In genomic region chr4:119467720-119468380, GRCm38 (mm10) we compare ENCODE assay signal across 10 mouse cellular contexts. TPM values are rescaled to one million over a fixed set of nuclear protein-coding genes. Genes with fewer than 3 reads are reported as not detected.
A peak's percentile ranks its signal among the peaks of the same experiment; 100 is the strongest.
DNase-seq lines count a peak whose midpoint lies in the region; ATAC-seq lines count a peak whose summit lies in the region.
"Had no signal": no experiment of that assay in that cellular context is flagged by ENCODE, and none has a peak within 500 bp of the region (broad histone marks: within the 10 kb centered on the region; RNA-seq: fewer than 3 reads in every experiment).

No protein-coding gene starts in this region.

- H3K9ac ChIP-seq in forebrain, embryonic 16.5 days (replicated peaks; ENCODE audit: low read depth, low read length) = no peak overlapping the region
- H3K9ac ChIP-seq: liver, embryonic 13.5 days had no signal

- H3K27me3 ChIP-seq in forebrain, embryonic 16.5 days (replicated peaks; ENCODE audit: control insufficient read depth, insufficient read depth, low read length) = no peaks in the 10 kb centered on the region
- no peaks in the 10 kb centered on the region for H3K27me3 ChIP-seq in forebrain, embryonic 10.5 days (ENCODE audit: poor library complexity, severe bottlenecking)
- H3K27me3 ChIP-seq: liver, embryonic 13.5 days had no signal

- no peak overlapping the region for H3K4me3 ChIP-seq in forebrain, embryonic 16.5 days (replicated peaks; ENCODE audit: low read length)
- no peak overlapping the region for H3K4me3 ChIP-seq in forebrain, embryonic 10.5 days
- H3K4me3 ChIP-seq: liver, embryonic 13.5 days had no signal

- H3K4me1 ChIP-seq in forebrain, embryonic 16.5 days (replicated peaks; ENCODE audit: control insufficient read depth, insufficient read depth, low read length) = peaks cover 22% of the 10 kb centered on the region
- no peaks in the 10 kb centered on the region for H3K4me1 ChIP-seq in forebrain, embryonic 10.5 days
- H3K4me1 ChIP-seq: liver, embryonic 13.5 days had no signal

- ATAC-seq in forebrain, embryonic 16.5 days = peak; percentile 23; the same call in 1 of the 2 replicates
- ATAC-seq in hematopoietic stem cell, adult 5-6 weeks (replicated peaks in 1 of 2; ENCODE audit: insufficient read depth in 1 of 2, low FRiP score in 2 of 2, low TSS enrichment in 1 of 2, low read depth in 1 of 2, poor library complexity in 2 of 2, severe bottlenecking in 2 of 2) = peak; percentile 18 to 42; a peak in 3 of 4 replicates

- 78% methylated on average over 16 of the region's 16 CpGs for WGBS in forebrain, embryonic 16.5 days
- 93% methylated on average over 16 of the region's 16 CpGs for WGBS in forebrain, embryonic 10.5 days

- no peaks in the 10 kb centered on the region for H3K9me3 ChIP-seq in forebrain, embryonic 16.5 days (ENCODE audit: control insufficient read depth, low read length)
- H3K9me3 ChIP-seq in forebrain, embryonic 10.5 days = no peaks in the 10 kb centered on the region
- H3K9me3 ChIP-seq: liver, embryonic 13.5 days had no signal

- no peak for DNase-seq in forebrain, embryonic 10.5 days (ENCODE audit: extremely low spot score, low spot score)
- DNase-seq in right cerebral cortex, postnatal 4 days = peak; percentile 51
- no peak for DNase-seq in right cerebral cortex, adult 2 months (ENCODE audit: low spot score in 2 of 2)
- no peak for DNase-seq in B cell, adult 2 months
- no peak for DNase-seq in urinary bladder, postnatal 25 days (ENCODE audit: low spot score)
- DNase-seq in embryo, embryonic 10 days (ENCODE audit: low spot score) = no peak
- DNase-seq: liver, embryonic 13.5 days; thymus, adult 2 months had no signal

- no peak overlapping the region for H3K4me2 ChIP-seq in forebrain, embryonic 16.5 days (ENCODE audit: low read length)
- H3K4me2 ChIP-seq: liver, embryonic 13.5 days had no signal

- peak overlapping the region; percentile 24 for H3K27ac ChIP-seq in forebrain, embryonic 16.5 days (ENCODE audit: low read length)
- no peak overlapping the region for H3K27ac ChIP-seq in forebrain, embryonic 10.5 days
- H3K27ac ChIP-seq: liver, embryonic 13.5 days had no signal

- H3K36me3 ChIP-seq in forebrain, embryonic 16.5 days (ENCODE audit: control insufficient read depth, insufficient read depth) = no peaks in the 10 kb centered on the region
- H3K36me3 ChIP-seq in forebrain, embryonic 10.5 days (replicated peaks) = no peaks in the 10 kb centered on the region
- H3K36me3 ChIP-seq: liver, embryonic 13.5 days had no signal

RNA-seq across cellular contexts. Expression of gene Rimkla, which starts 24.6 kb away (rescaled TPM):
- 22.9 and 23.3 TPM in 2 replicates for polyA plus RNA-seq in forebrain, embryonic 16.5 days (2015; fragmentation: Nextera tagmentation; extraction: Ambion mirVana)
- polyA plus RNA-seq in forebrain, embryonic 10.5 days (2016; fragmentation: Nextera tagmentation; extraction: Ambion mirVana) = 3.1 and 3.2 TPM in 2 replicates
- not detected in 2 replicates for total RNA-seq in hematopoietic stem cell, adult 5-6 weeks (2017)

RNA-seq across cellular contexts. Expression of gene Zmynd12, which starts 45.2 kb away (rescaled TPM):
- 0.14 and 0.29 TPM in 2 replicates for polyA plus RNA-seq in forebrain, embryonic 16.5 days (2015; fragmentation: Nextera tagmentation; extraction: Ambion mirVana)
- 0.25 and 0.31 TPM in 2 replicates for polyA plus RNA-seq in forebrain, embryonic 10.5 days (2016; fragmentation: Nextera tagmentation; extraction: Ambion mirVana)
- 0.35 and 1.4 TPM in 2 replicates for total RNA-seq in hematopoietic stem cell, adult 5-6 weeks (2017)

RNA-seq across cellular contexts. Expression of gene Ppcs, which starts 45.6 kb away (rescaled TPM):
- 16.2 and 16.4 TPM in 2 replicates for polyA plus RNA-seq in forebrain, embryonic 16.5 days (2015; fragmentation: Nextera tagmentation; extraction: Ambion mirVana)
- polyA plus RNA-seq in forebrain, embryonic 10.5 days (2016; fragmentation: Nextera tagmentation; extraction: Ambion mirVana) = 30.2 and 31.4 TPM in 2 replicates
- total RNA-seq in hematopoietic stem cell, adult 5-6 weeks (2017) = 11.7 and 11.9 TPM in 2 replicates

RNA-seq across cellular contexts. Expression of gene Ccdc30, which starts 52.5 kb away (rescaled TPM):
- 11.4 and 15.5 TPM in 2 replicates for polyA plus RNA-seq in forebrain, embryonic 16.5 days (2015; fragmentation: Nextera tagmentation; extraction: Ambion mirVana)
- 7.0 and 8.1 TPM in 2 replicates for polyA plus RNA-seq in forebrain, embryonic 10.5 days (2016; fragmentation: Nextera tagmentation; extraction: Ambion mirVana)
- 6.6 and 8.5 TPM in 2 replicates for total RNA-seq in hematopoietic stem cell, adult 5-6 weeks (2017)
